Mouse (Mus musculus): ENCODE results near the gene Tmem39a. TPM values are rescaled to one million over a fixed set of nuclear protein-coding genes. Genes with fewer than 3 reads are reported as not detected.

Gene Tmem39a
- total RNA-seq, 2 experiments from 2014 or later, result 16.1 to 26.2 TPM

DNA sequence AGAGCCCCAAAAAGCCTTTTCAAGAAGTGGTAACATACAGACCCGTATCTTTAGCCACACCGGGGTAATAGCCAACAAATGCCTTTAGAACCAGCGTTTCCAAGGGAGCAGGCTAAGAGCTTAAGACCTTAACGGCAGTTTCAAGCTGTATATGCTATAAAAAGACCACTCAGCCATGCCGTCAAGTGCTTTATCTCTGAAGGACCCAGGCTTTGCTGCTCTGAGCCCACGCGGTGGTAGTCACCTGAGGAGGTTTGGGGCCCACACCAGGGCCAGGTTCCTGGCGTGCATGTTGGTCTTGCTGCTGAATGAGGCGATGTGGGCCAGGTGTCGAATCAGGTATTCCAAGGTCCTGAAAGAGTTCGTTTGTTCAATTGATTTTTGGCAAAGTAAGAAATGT is 65.8 kb downstream of the Tmem39a start:
- ATAC-seq (replicated peaks; ENCODE audit: low FRiP score, poor library complexity, severe bottlenecking), result no peak

DNA sequence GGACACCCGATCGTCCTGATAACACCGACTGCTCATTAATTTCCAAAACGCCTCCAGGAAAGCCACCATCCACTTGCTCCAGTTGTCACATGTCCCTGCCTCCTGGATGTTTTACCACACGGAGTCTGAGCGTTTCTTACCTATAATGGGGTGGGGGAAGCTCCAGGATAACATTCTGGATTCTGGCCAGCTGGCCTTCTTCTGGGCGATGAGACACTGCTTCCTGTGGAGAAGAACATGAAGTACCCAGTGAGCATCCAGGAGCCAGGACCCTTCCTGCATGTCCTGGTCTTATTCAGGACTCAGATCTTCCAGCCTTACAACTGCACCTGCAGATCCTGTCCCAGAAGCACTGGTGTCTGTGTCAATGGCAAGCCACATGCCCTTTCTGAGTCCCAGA is 66.9 kb downstream of the Tmem39a start:
- no peak for ATAC-seq (replicated peaks; ENCODE audit: low FRiP score, poor library complexity, severe bottlenecking)

GRCm38 (mm10) chr16:38625811-38626369 is 67.4 kb downstream of the Tmem39a start:
- ATAC-seq (replicated peaks; ENCODE audit: low FRiP score, poor library complexity, severe bottlenecking), result no peak

- ATAC-seq (replicated peaks; ENCODE audit: low FRiP score, poor library complexity, severe bottlenecking), result no peak; the same call in 1 of the 2 replicates
Measured at GRCm38 (mm10) chr16:38632147-38632546, 73.6 kb downstream of the Tmem39a start.

- ATAC-seq (replicated peaks; ENCODE audit: low FRiP score, poor library complexity, severe bottlenecking), result no peak
Measured at GRCm38 (mm10) chr16:38635833-38636390, 77.4 kb downstream of the Tmem39a start.

GRCm38 (mm10) chr16:38636682-38637081 is 78.2 kb downstream of the Tmem39a start:
- ATAC-seq (replicated peaks; ENCODE audit: low FRiP score, poor library complexity, severe bottlenecking), result no peak

- ATAC-seq (replicated peaks; ENCODE audit: low FRiP score, poor library complexity, severe bottlenecking), result no peak
Measured at GRCm38 (mm10) chr16:38637085-38637484, 78.6 kb downstream of the Tmem39a start.

Other genes with a start within 250 kb of the Tmem39a start
- 0.42 TPM in 1 of 2 replicates, not detected in the other for gene Maats1, start 216.6 kb upstream of the Tmem39a start, total RNA-seq (2015; ENCODE audit: low replicate concordance)
- gene Maats1, start 216.6 kb upstream of the Tmem39a start, total RNA-seq (2017; ENCODE audit: low replicate concordance), result not detected in 2 replicates
- 53.5 and 84.5 TPM in 2 replicates for gene Cox17, start 211.7 kb upstream of the Tmem39a start, total RNA-seq (2015; ENCODE audit: low replicate concordance)
- 93.1 and 317 TPM in 2 replicates for gene Cox17, start 211.7 kb upstream of the Tmem39a start, total RNA-seq (2017; ENCODE audit: low replicate concordance)
- not detected in 2 replicates for gene Gm21987, start 211.7 kb upstream of the Tmem39a start, total RNA-seq (2015; ENCODE audit: low replicate concordance)
- gene Gm21987, start 211.7 kb upstream of the Tmem39a start, total RNA-seq (2017; ENCODE audit: low replicate concordance), result not detected in 2 replicates
- gene Popdc2, start 196.5 kb upstream of the Tmem39a start, total RNA-seq (2015; ENCODE audit: low replicate concordance), result 24.9 and 26.5 TPM in 2 replicates
- 6.2 and 14.2 TPM in 2 replicates for gene Popdc2, start 196.5 kb upstream of the Tmem39a start, total RNA-seq (2017; ENCODE audit: low replicate concordance)
- gene Pla1a, start 125.6 kb upstream of the Tmem39a start, total RNA-seq (2015; ENCODE audit: low replicate concordance), result 3.7 TPM in 1 of 2 replicates, not detected in the other
- gene Pla1a, start 125.6 kb upstream of the Tmem39a start, total RNA-seq (2017; ENCODE audit: low replicate concordance), result 0.28 TPM in 1 of 2 replicates, not detected in the other
- gene Adprh, start 106.0 kb upstream of the Tmem39a start, total RNA-seq (2015; ENCODE audit: low replicate concordance), result 6.1 and 9.2 TPM in 2 replicates
- 2.2 and 4.6 TPM in 2 replicates for gene Adprh, start 106.0 kb upstream of the Tmem39a start, total RNA-seq (2017; ENCODE audit: low replicate concordance)
- not detected in 2 replicates for gene Cd80, start 103.1 kb upstream of the Tmem39a start, total RNA-seq (2015; ENCODE audit: low replicate concordance)
- gene Cd80, start 103.1 kb upstream of the Tmem39a start, total RNA-seq (2017; ENCODE audit: low replicate concordance), result 0.77 and 0.98 TPM in 2 replicates
- gene Timmdc1, start 36.0 kb upstream of the Tmem39a start, total RNA-seq (2015; ENCODE audit: low replicate concordance), result 1.5 and 3.6 TPM in 2 replicates
- 3.8 and 12.4 TPM in 2 replicates for gene Timmdc1, start 36.0 kb upstream of the Tmem39a start, total RNA-seq (2017; ENCODE audit: low replicate concordance)
- 7.3 and 8.5 TPM in 2 replicates for gene Poglut1, start 8.4 kb upstream of the Tmem39a start, total RNA-seq (2015; ENCODE audit: low replicate concordance)
- gene Poglut1, start 8.4 kb upstream of the Tmem39a start, total RNA-seq (2017; ENCODE audit: low replicate concordance), result 3.2 and 3.6 TPM in 2 replicates
- 2.7 TPM in 2 replicates for gene Arhgap31, start 154.6 kb downstream of the Tmem39a start, total RNA-seq (2015; ENCODE audit: low replicate concordance)
- 2.0 and 2.3 TPM in 2 replicates for gene Arhgap31, start 154.6 kb downstream of the Tmem39a start, total RNA-seq (2017; ENCODE audit: low replicate concordance)
- 7.7 and 19.4 TPM in 2 replicates for gene B4galt4, start 183.6 kb downstream of the Tmem39a start, total RNA-seq (2015; ENCODE audit: low replicate concordance)
- gene B4galt4, start 183.6 kb downstream of the Tmem39a start, total RNA-seq (2017; ENCODE audit: low replicate concordance), result 4.4 and 7.4 TPM in 2 replicates
- not detected in 2 replicates for gene Upk1b, start 241.6 kb downstream of the Tmem39a start, total RNA-seq (2015; ENCODE audit: low replicate concordance)
- not detected in 2 replicates for gene Upk1b, start 241.6 kb downstream of the Tmem39a start, total RNA-seq (2017; ENCODE audit: low replicate concordance)